Mouse (Mus musculus): ENCODE results near the gene Arf1. TPM values are rescaled to one million over a fixed set of nuclear protein-coding genes. Genes with fewer than 3 reads are reported as not detected.

Arf1 gene
- polyA plus RNA-seq, 1 experiment from 2014 or later = 655 TPM

GRCm38 (mm10) chr11:59170549-59170948 is 57.5 kb downstream of the Arf1 start:
- Histone ChIP-seq H3K4me3 (ENCODE audit: low read depth, low read length) (no peak overlapping the region), H3K4me1 (ENCODE audit: control insufficient read depth, insufficient read depth, low read length) (no peaks in the 10 kb centered on the region), H3K27ac (ENCODE audit: low read length) (no peak overlapping the region), H3K36me3 (ENCODE audit: control insufficient read depth, insufficient read depth, low read length) (no peaks in the 10 kb centered on the region), H3K4me2 (replicated peaks; ENCODE audit: low read depth, low read length) (no peak overlapping the region), H3K9ac (replicated peaks; ENCODE audit: low read depth, low read length) (no peak overlapping the region), H3K27me3 (ENCODE audit: control insufficient read depth, insufficient read depth, low read length) (peaks cover 6% of the 10 kb centered on the region), H3K9me3 (ENCODE audit: control insufficient read depth, low read depth, low read length) (no peaks in the 10 kb centered on the region)
- 73% methylated on average over 4 of the region's 4 CpGs for WGBS
- no peak for ATAC-seq (ENCODE audit: insufficient number of reproducible peaks, insufficient read depth, low FRiP score, low read depth)

- H3K9me3 ChIP-seq (ENCODE audit: control insufficient read depth, low read depth, low read length) = no peaks in the 10 kb centered on the region
- no peak overlapping the region for H3K4me3 ChIP-seq (ENCODE audit: low read depth, low read length)
- no peak for ATAC-seq (ENCODE audit: insufficient number of reproducible peaks, insufficient read depth, low FRiP score, low read depth)
- H3K4me1 ChIP-seq (ENCODE audit: control insufficient read depth, insufficient read depth, low read length) = no peaks in the 10 kb centered on the region
- WGBS = 50% methylated on average over 3 of the region's 3 CpGs
- no peak overlapping the region for H3K4me2 ChIP-seq (replicated peaks; ENCODE audit: low read depth, low read length)
- H3K27me3 ChIP-seq (ENCODE audit: control insufficient read depth, insufficient read depth, low read length) = no peaks in the 10 kb centered on the region; the same call in 1 of the 2 replicates
- no peak overlapping the region for H3K9ac ChIP-seq (replicated peaks; ENCODE audit: low read depth, low read length)
- H3K36me3 ChIP-seq (ENCODE audit: control insufficient read depth, insufficient read depth, low read length) = no peaks in the 10 kb centered on the region
- H3K27ac ChIP-seq (ENCODE audit: low read length) = no peak overlapping the region
These were observed 58.3 kb downstream of the Arf1 start for GRCm38 (mm10) chr11:59169807-59170206.

- H3K36me3 ChIP-seq (ENCODE audit: control insufficient read depth, insufficient read depth, low read length) = no peaks in the 10 kb centered on the region
- no peak for ATAC-seq (ENCODE audit: insufficient number of reproducible peaks, insufficient read depth, low FRiP score, low read depth)
- H3K4me2 ChIP-seq (replicated peaks; ENCODE audit: low read depth, low read length) = no peak overlapping the region
- H3K27ac ChIP-seq (ENCODE audit: low read length) = no peak overlapping the region
- H3K27me3 ChIP-seq (ENCODE audit: control insufficient read depth, insufficient read depth, low read length) = no peaks in the 10 kb centered on the region
- H3K9ac ChIP-seq (replicated peaks; ENCODE audit: low read depth, low read length) = no peak overlapping the region
- H3K9me3 ChIP-seq (ENCODE audit: control insufficient read depth, low read depth, low read length) = no peaks in the 10 kb centered on the region
- 60% methylated on average over 2 of the region's 2 CpGs for WGBS
- H3K4me3 ChIP-seq (ENCODE audit: low read depth, low read length) = no peak overlapping the region
- H3K4me1 ChIP-seq (ENCODE audit: control insufficient read depth, insufficient read depth, low read length) = 0 out of 2 replicates have a peak, but pooled peaks cover 5% of the 10 kb centered on the region
These were observed 62.3 kb downstream of the Arf1 start for GRCm38 (mm10) chr11:59165616-59166241.

- Histone ChIP-seq H3K9me3 (ENCODE audit: control insufficient read depth, low read depth, low read length) (no peaks in the 10 kb centered on the region), H3K27me3 (ENCODE audit: control insufficient read depth, insufficient read depth, low read length) (no peaks in the 10 kb centered on the region), H3K4me1 (ENCODE audit: control insufficient read depth, insufficient read depth, low read length) (0 out of 2 replicates have a peak, but pooled peaks cover 5% of the 10 kb centered on the region), H3K4me3 (ENCODE audit: low read depth, low read length) (peak overlapping the region; percentile 62; the same call in 1 of the 2 replicates), H3K4me2 (replicated peaks; ENCODE audit: low read depth, low read length) (peak overlapping the region; percentile 57), H3K27ac (ENCODE audit: low read length) (peak overlapping the region; percentile 98), H3K36me3 (ENCODE audit: control insufficient read depth, insufficient read depth, low read length) (no peaks in the 10 kb centered on the region), H3K9ac (replicated peaks; ENCODE audit: low read depth, low read length) (no peak overlapping the region)
- no peak for ATAC-seq (ENCODE audit: insufficient number of reproducible peaks, insufficient read depth, low FRiP score, low read depth)
- WGBS = 79% methylated on average over 9 of the region's 9 CpGs
These were observed 63.7 kb downstream of the Arf1 start for GRCm38 (mm10) chr11:59164384-59164783.

GRCm38 (mm10) chr11:59163255-59164236 is 64.5 kb downstream of the Arf1 start, which contains the start of gene Iba57:
Iba57 (minus strand) TSS chr11:59163739.
- peak; percentile 98 for ATAC-seq (ENCODE audit: insufficient number of reproducible peaks, insufficient read depth, low FRiP score, low read depth)
- 0 out of 2 replicates have a peak, but pooled peaks cover 5% of the 10 kb centered on the region for H3K4me1 ChIP-seq (ENCODE audit: control insufficient read depth, insufficient read depth, low read length)
- WGBS = 3% methylated on average over 63 of the region's 68 CpGs

GRCm38 (mm10) chr11:59162443-59163254 is 65.4 kb downstream of the Arf1 start:
- Histone ChIP-seq H3K4me3 (ENCODE audit: low read depth, low read length) (peak overlapping the region; percentile 62), H3K27ac (ENCODE audit: low read length) (peak overlapping the region; percentile 1; the same call in 1 of the 2 replicates), H3K36me3 (ENCODE audit: control insufficient read depth, insufficient read depth, low read length) (peaks cover 8% of the 10 kb centered on the region; the same call in 1 of the 2 replicates), H3K27me3 (ENCODE audit: control insufficient read depth, insufficient read depth, low read length) (no peaks in the 10 kb centered on the region), H3K9ac (replicated peaks; ENCODE audit: low read depth, low read length) (peak overlapping the region; percentile 0; the same call in 1 of the 2 replicates), H3K4me2 (replicated peaks; ENCODE audit: low read depth, low read length) (peak overlapping the region; percentile 56), H3K4me1 (ENCODE audit: control insufficient read depth, insufficient read depth, low read length) (0 out of 2 replicates have a peak, but pooled peaks cover 5% of the 10 kb centered on the region), H3K9me3 (ENCODE audit: control insufficient read depth, low read depth, low read length) (no peaks in the 10 kb centered on the region)
- no peak for ATAC-seq (ENCODE audit: insufficient number of reproducible peaks, insufficient read depth, low FRiP score, low read depth)
- WGBS = 54% methylated on average over 9 of the region's 9 CpGs

More at GRCm38 (mm10) chr11:59163255-59164236, 64.5 kb downstream of the Arf1 start, which contains the start of gene Iba57:
- Histone ChIP-seq H3K36me3 (ENCODE audit: control insufficient read depth, insufficient read depth, low read length) (peaks cover under 1% of the 10 kb centered on the region; the same call in 1 of the 2 replicates), H3K4me2 (replicated peaks; ENCODE audit: low read depth, low read length) (peak within 1 kb of the TSS; percentile 57), H3K9me3 (ENCODE audit: control insufficient read depth, low read depth, low read length) (no peaks in the 10 kb centered on the region), H3K4me3 (ENCODE audit: low read depth, low read length) (peak within 1 kb of the TSS; percentile 62), H3K27me3 (ENCODE audit: control insufficient read depth, insufficient read depth, low read length) (no peaks in the 10 kb centered on the region), H3K27ac (ENCODE audit: low read length) (peak within 1 kb of the TSS; percentile 98), H3K9ac (replicated peaks; ENCODE audit: low read depth, low read length) (peak within 1 kb of the TSS; percentile 77)

All from stomach, embryonic 14.5 days (tissue).